Mouse (Mus musculus) forebrain, embryonic 11.5 days (tissue): ENCODE data around the gene Birc7. TPM values are rescaled to one million over a fixed set of nuclear protein-coding genes. Genes with fewer than 3 reads are reported as not detected.
A peak's percentile ranks its signal among the peaks of the same experiment; 100 is the strongest.

Source experiments
- ATAC-seq: fragments of 200-750 bp; cut with Nextera tagmentation; replicated peaks from 2 replicates; pipeline ENCODE4 v1.8.0; 2017; ENCODE audit warnings: moderate TSS enrichment; ENCODE audit not compliant: low FRiP score
- DNase-seq: peaks from one replicate; pipeline ENCODE4 v3.0.0-alpha.2; 2017; ENCODE audit warnings: low spot score
- H3K27ac ChIP-seq: fragments of 300-500 bp; sonication (generic); 2 replicates; pipeline ENCODE4 v1.5.1; 2014; ENCODE audit warnings: low read depth, low read length
- H3K27me3 ChIP-seq: fragments of 300-500 bp; sonication (generic); 2 replicates; pipeline ENCODE4 v1.6.1; 2014; ENCODE audit warnings: mild to moderate bottlenecking, low read length, mixed read lengths; ENCODE audit not compliant: control insufficient read depth, insufficient read depth
- H3K36me3 ChIP-seq: fragments of 300-500 bp; sonication (generic); 2 replicates; pipeline ENCODE4 v1.6.1; 2014; ENCODE audit warnings: mild to moderate bottlenecking, low read length, moderate library complexity, mixed read lengths; ENCODE audit not compliant: control insufficient read depth, insufficient read depth
- H3K4me1 ChIP-seq: fragments of 300-500 bp; sonication (generic); replicated peaks from 2 replicates; pipeline ENCODE4 v1.6.1; 2014; ENCODE audit warnings: low read length, mixed read lengths; ENCODE audit not compliant: control insufficient read depth, insufficient read depth
- H3K4me2 ChIP-seq: fragments of 300-500 bp; sonication (generic); 2 replicates; pipeline ENCODE4 v1.6.1; 2014; ENCODE audit warnings: low read depth, mild to moderate bottlenecking, low read length, moderate library complexity, mixed read lengths; ENCODE audit not compliant: severe bottlenecking
- H3K4me3 ChIP-seq: fragments of 300-500 bp; sonication (generic); 2 replicates; pipeline ENCODE4 v1.5.1; 2014; ENCODE audit warnings: low read depth, low read length
- H3K9ac ChIP-seq: fragments of 300-500 bp; sonication (generic); 2 replicates; pipeline ENCODE4 v1.6.1; 2014; ENCODE audit warnings: low read length
- H3K9me3 ChIP-seq: fragments of 300-500 bp; sonication (generic); 2 replicates; pipeline ENCODE4 v1.6.1; 2016; ENCODE audit warnings: low read length, mixed read lengths; ENCODE audit not compliant: control insufficient read depth
- WGBS: fragments of 180-500 bp; shearing (Covaris S2); extraction: QIAGEN DNeasy Blood & Tissue Kit; methylation state at CpG from one replicate; pipeline ENCODE4 v1.1.7; 2014; 5-methylcytosine and 5-hydroxymethylcytosine counted together
- polyA plus RNA-seq: library from polyadenylated mRNA; unstranded; fragments of >200 nt; fragmentation: Nextera tagmentation; extraction: Ambion mirVana; gene quantifications from 2 replicates; pipeline ENCODE4 v1.2.1, GENCODE M21; 2014

Birc7 gene
- 0.35 and 0.36 TPM in 2 replicates for polyA plus RNA-seq

GRCm38 (mm10) chr2:180928723-180929122 lies at the start of gene Birc7:
Birc7 (plus strand) TSS chr2:180929023.
- Histone ChIP-seq H3K9me3 (no peaks in the 10 kb centered on the region), H3K36me3 (no peaks in the 10 kb centered on the region), H3K27me3 (no peaks in the 10 kb centered on the region), H3K27ac (no peak within 1 kb of the TSS), H3K4me3 (no peak within 1 kb of the TSS), H3K9ac (no peak within 1 kb of the TSS), H3K4me2 (no peak within 1 kb of the TSS), H3K4me1 (no peaks in the 10 kb centered on the region)
- 50% methylated on average over 4 of the region's 4 CpGs for WGBS
- DNase-seq: no peak
- ATAC-seq: no peak

GRCm38 (mm10) chr2:180879365-180880067 lies 49.3 kb upstream of the Birc7 start:
- H3K9ac ChIP-seq: no peak overlapping the region; the same call in 1 of the 2 replicates
- no peaks in the 10 kb centered on the region for H3K27me3 ChIP-seq
- no peaks in the 10 kb centered on the region for H3K9me3 ChIP-seq
- H3K27ac ChIP-seq: peak overlapping the region; percentile 19; the same call in 1 of the 2 replicates
- 40% methylated on average over 7 of the region's 7 CpGs for WGBS
- ATAC-seq (peak; percentile 90), DNase-seq (peak; percentile 69)
- H3K4me2 ChIP-seq: no peak overlapping the region
- no peak overlapping the region for H3K4me3 ChIP-seq
- no peaks in the 10 kb centered on the region; the same call in 1 of the 2 replicates for H3K36me3 ChIP-seq
- peaks cover 13% of the 10 kb centered on the region for H3K4me1 ChIP-seq

GRCm38 (mm10) chr2:180881281-180881680 lies 47.5 kb upstream of the Birc7 start:
- Histone ChIP-seq H3K4me2 (no peak overlapping the region), H3K27me3 (no peaks in the 10 kb centered on the region), H3K9me3 (no peaks in the 10 kb centered on the region), H3K9ac (no peak overlapping the region), H3K27ac (no peak overlapping the region), H3K36me3 (no peaks in the 10 kb centered on the region; the same call in 1 of the 2 replicates), H3K4me1 (peaks cover 15% of the 10 kb centered on the region), H3K4me3 (no peak overlapping the region)
- whole genome bisulfite sequencing: 78% methylated on average over 9 of the region's 9 CpGs
- no peak for DNase-seq
- no peak for ATAC-seq

GRCm38 (mm10) chr2:180885270-180885669 lies 43.6 kb upstream of the Birc7 start:
- no peak overlapping the region for H3K9ac ChIP-seq
- no peaks in the 10 kb centered on the region; the same call in 1 of the 2 replicates for H3K36me3 ChIP-seq
- no peaks in the 10 kb centered on the region for H3K27me3 ChIP-seq
- H3K4me1 ChIP-seq: peaks cover 28% of the 10 kb centered on the region
- H3K9me3 ChIP-seq: no peaks in the 10 kb centered on the region
- DNase-seq (no peak), ATAC-seq (no peak)
- WGBS: 79% methylated on average over 5 of the region's 5 CpGs
- H3K27ac ChIP-seq: no peak overlapping the region
- H3K4me3 ChIP-seq: no peak overlapping the region
- H3K4me2 ChIP-seq: no peak overlapping the region

- peak; percentile 22 for ATAC-seq
- H3K36me3 ChIP-seq: no peaks in the 10 kb centered on the region
- H3K4me2 ChIP-seq: peak overlapping the region; percentile 84
- DNase-seq: peak; percentile 85
- H3K4me3 ChIP-seq: peak overlapping the region; percentile 42
- WGBS: 2% methylated on average over 19 of the region's 19 CpGs
- H3K9me3 ChIP-seq: no peaks in the 10 kb centered on the region
- peaks cover 30% of the 10 kb centered on the region for H3K4me1 ChIP-seq
- no peaks in the 10 kb centered on the region for H3K27me3 ChIP-seq
- H3K27ac ChIP-seq: peak overlapping the region; percentile 99
- peak overlapping the region; percentile 93 for H3K9ac ChIP-seq
Measured at GRCm38 (mm10) chr2:180889271-180889920, 39.4 kb upstream of the Birc7 start.

- Histone ChIP-seq H3K4me2 (peak overlapping the region; percentile 84), H3K4me1 (peaks cover 30% of the 10 kb centered on the region), H3K27ac (peak overlapping the region; percentile 99), H3K9me3 (no peaks in the 10 kb centered on the region), H3K36me3 (no peaks in the 10 kb centered on the region), H3K27me3 (no peaks in the 10 kb centered on the region), H3K9ac (peak overlapping the region; percentile 93), H3K4me3 (peak overlapping the region; percentile 42)
- DNase-seq: no peak
- peak; percentile 0; the same call in 1 of the 2 replicates for ATAC-seq
- 4% methylated on average over 4 of the region's 4 CpGs for WGBS
Measured at GRCm38 (mm10) chr2:180889921-180890280, 38.9 kb upstream of the Birc7 start.

- ATAC-seq: peak; percentile 3; the same call in 1 of the 2 replicates
- peak overlapping the region; percentile 99 for H3K27ac ChIP-seq
- H3K4me1 ChIP-seq: peaks cover 34% of the 10 kb centered on the region
- no peaks in the 10 kb centered on the region for H3K9me3 ChIP-seq
- H3K27me3 ChIP-seq: no peaks in the 10 kb centered on the region
- H3K4me3 ChIP-seq: peak overlapping the region; percentile 89
- WGBS: under 1% methylated on average over 29 of the region's 29 CpGs
- no peaks in the 10 kb centered on the region for H3K36me3 ChIP-seq
- peak overlapping the region; percentile 84 for H3K4me2 ChIP-seq
- DNase-seq: peak; percentile 82
- peak overlapping the region; percentile 97 for H3K9ac ChIP-seq
Measured at GRCm38 (mm10) chr2:180890422-180891074, 38.3 kb upstream of the Birc7 start.

- H3K4me3 ChIP-seq: peak overlapping the region; percentile 89
- WGBS: under 1% methylated on average over 37 of the region's 37 CpGs
- peak; percentile 78 for DNase-seq
Measured at GRCm38 (mm10) chr2:180891075-180891834, 37.6 kb upstream of the Birc7 start.

More at GRCm38 (mm10) chr2:180891075-180891834, 37.6 kb upstream of the Birc7 start:
- no peak; the same call in 1 of the 2 replicates for ATAC-seq
- Histone ChIP-seq H3K27ac (peak overlapping the region; percentile 99), H3K9ac (peak overlapping the region; percentile 97), H3K4me1 (peaks cover 31% of the 10 kb centered on the region), H3K36me3 (no peaks in the 10 kb centered on the region), H3K9me3 (no peaks in the 10 kb centered on the region), H3K4me2 (peak overlapping the region; percentile 84), H3K27me3 (no peaks in the 10 kb centered on the region)
